Mouse (Mus musculus): ENCODE measurements at regions not wholly inside any gene's neighbourhood (a gene's known extent, or its start where the extent isn't known, plus 50 kb on each side); places are given as distances from the start of the nearest gene placed in this dataset.

GRCm38 (mm10) chr1:128642212-128642611 is 50.1 kb upstream of the Cxcr4 start:
- TF ChIP-seq CTCF (IDR thresholded peaks at IDR 0.05; ENCODE audit: borderline replicate concordance, insufficient read depth, low read length) = no peak
- TF ChIP-seq POLR2A (IDR thresholded peaks at IDR 0.05; ENCODE audit: low read depth, low read length) = no peak
